Mouse (Mus musculus) brain, embryonic 14.5 days (tissue): Measurements from ENCODE around the gene Gm42417. TPM values are rescaled to one million over a fixed set of nuclear protein-coding genes. Genes with fewer than 3 reads are reported as not detected.
A peak's percentile ranks its signal among the peaks of the same experiment; 100 is the strongest.

ENCODE experiments used
- DNase-seq: peaks from one replicate; pipeline ENCODE4 v3.0.0-alpha.2; 2011; ENCODE audit warnings: low read depth
- CTCF ChIP-seq: fragments of 200-500 bp; IDR thresholded peaks from 2 replicates; pipeline ENCODE4 v1.5.1; 2012; ENCODE audit warnings: inconsistent platforms, mild to moderate bottlenecking, moderate library complexity, borderline replicate concordance; ENCODE audit not compliant: insufficient read depth, insufficient read length; ENCODE audit errors: extremely low read depth
- POLR2A ChIP-seq: fragments of 200-500 bp; IDR thresholded peaks from 2 replicates; pipeline ENCODE4 v1.6.1; 2012; ENCODE audit warnings: mild to moderate bottlenecking, inconsistent platforms, borderline replicate concordance; ENCODE audit not compliant: poor library complexity, insufficient read depth, insufficient read length, severe bottlenecking; ENCODE audit errors: extremely low read depth
- polyA plus RNA-seq: library from polyadenylated mRNA; depleted of rRNA; stranded (reverse); fragments of >200 nt; gene quantifications from 2 replicates; pipeline ENCODE4 v1.2.3, GENCODE M21; 2012; rRNA removed

Gm42417 gene
- 0.07 and 0.08 TPM in 2 replicates for polyA plus RNA-seq

GRCm38 (mm10) chr1:36539186-36539585 is at the start of gene Gm42417:
Gene Gm42417 (minus strand): TSS chr1:36539429.
- DNase-seq: no peak
- TF ChIP-seq POLR2A (no peak), CTCF (no peak)

GRCm38 (mm10) chr1:36587860-36588259 is 48.6 kb upstream of the Gm42417 start:
- TF ChIP-seq POLR2A: no peak
- no peak for DNase-seq

- no peak for DNase-seq
- TF ChIP-seq POLR2A (no peak), CTCF (no peak)
These were observed 47.1 kb upstream of the Gm42417 start for GRCm38 (mm10) chr1:36586288-36586687.

- TF ChIP-seq POLR2A (no peak), CTCF (no peak)
- no peak for DNase-seq
These were observed 44.3 kb upstream of the Gm42417 start for GRCm38 (mm10) chr1:36583408-36584116.

- no peak for DNase-seq
- TF ChIP-seq POLR2A: no peak
- no peak for TF ChIP-seq CTCF
These were observed 43.0 kb upstream of the Gm42417 start for GRCm38 (mm10) chr1:36582211-36582610.

- peak; percentile 71 for DNase-seq
- TF ChIP-seq CTCF (no peak), POLR2A (no peak)
These were observed 42.0 kb upstream of the Gm42417 start for GRCm38 (mm10) chr1:36581260-36581659.

- TF ChIP-seq POLR2A: no peak
- no peak for TF ChIP-seq CTCF
- DNase-seq: peak; percentile 86
These were observed 41.4 kb upstream of the Gm42417 start for GRCm38 (mm10) chr1:36580384-36581207.

GRCm38 (mm10) chr1:36579974-36580383 is 40.8 kb upstream of the Gm42417 start:
- DNase-seq: no peak
- no peak for TF ChIP-seq POLR2A
- TF ChIP-seq CTCF: no peak

GRCm38 (mm10) chr1:36576991-36577675 is 37.9 kb upstream of the Gm42417 start:
- TF ChIP-seq CTCF (no peak), POLR2A (no peak)
- no peak for DNase-seq

GRCm38 (mm10) chr1:36575347-36575746 is 36.1 kb upstream of the Gm42417 start:
- no peak for DNase-seq
- no peak for TF ChIP-seq CTCF
- TF ChIP-seq POLR2A: no peak

GRCm38 (mm10) chr1:36574196-36574955 is 35.1 kb upstream of the Gm42417 start:
- no peak for TF ChIP-seq CTCF
- no peak for TF ChIP-seq POLR2A
- no peak for DNase-seq

- TF ChIP-seq POLR2A (no peak), CTCF (no peak)
- DNase-seq: no peak
These were observed 34.3 kb upstream of the Gm42417 start for GRCm38 (mm10) chr1:36573524-36573923.
